Mouse (Mus musculus): ENCODE results near the gene 9930111J21Rik1.
"Not testable (repeated sequence)": the region's sequence is repeated elsewhere in the genome, so short reads cannot be mapped to it uniquely, and the experiment has no call there.

Gene 9930111J21Rik1

GRCm38 (mm10) chr11:48908459-48908858 lies 70.7 kb downstream of the 9930111J21Rik1 start:
- DNase-seq: no peak

DNA sequence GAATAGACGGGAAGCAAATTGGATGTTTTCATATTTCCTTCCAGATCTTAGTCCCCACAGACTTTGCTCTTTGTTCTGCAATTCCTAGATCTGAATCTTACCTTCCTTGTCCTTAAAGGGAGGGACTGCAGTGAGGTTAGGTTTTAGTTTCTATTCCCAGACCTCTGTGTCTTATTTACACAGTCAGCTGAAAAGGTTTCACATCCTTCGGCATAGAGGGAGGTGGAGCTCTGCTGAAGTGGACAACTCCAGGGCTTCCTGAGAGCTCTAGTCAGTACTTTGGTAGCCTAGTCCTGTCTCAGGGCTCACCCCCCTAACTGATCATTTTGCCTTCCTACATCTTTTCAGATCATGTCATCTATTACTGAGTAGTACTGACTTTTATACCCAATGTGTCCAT lies 77.2 kb downstream of the 9930111J21Rik1 start, which contains the start of gene Gm5431:
Gene Gm5431 (minus strand): TSS at position 194 of the 400 bp plus-strand sequence.
- no peak for DNase-seq

GRCm38 (mm10) chr11:48901567-48901930 lies 77.6 kb downstream of the 9930111J21Rik1 start:
- not testable (repeated sequence) for DNase-seq

GRCm38 (mm10) chr11:48900654-48901566 lies 78.3 kb downstream of the 9930111J21Rik1 start:
- DNase-seq: not testable (repeated sequence)

DNA sequence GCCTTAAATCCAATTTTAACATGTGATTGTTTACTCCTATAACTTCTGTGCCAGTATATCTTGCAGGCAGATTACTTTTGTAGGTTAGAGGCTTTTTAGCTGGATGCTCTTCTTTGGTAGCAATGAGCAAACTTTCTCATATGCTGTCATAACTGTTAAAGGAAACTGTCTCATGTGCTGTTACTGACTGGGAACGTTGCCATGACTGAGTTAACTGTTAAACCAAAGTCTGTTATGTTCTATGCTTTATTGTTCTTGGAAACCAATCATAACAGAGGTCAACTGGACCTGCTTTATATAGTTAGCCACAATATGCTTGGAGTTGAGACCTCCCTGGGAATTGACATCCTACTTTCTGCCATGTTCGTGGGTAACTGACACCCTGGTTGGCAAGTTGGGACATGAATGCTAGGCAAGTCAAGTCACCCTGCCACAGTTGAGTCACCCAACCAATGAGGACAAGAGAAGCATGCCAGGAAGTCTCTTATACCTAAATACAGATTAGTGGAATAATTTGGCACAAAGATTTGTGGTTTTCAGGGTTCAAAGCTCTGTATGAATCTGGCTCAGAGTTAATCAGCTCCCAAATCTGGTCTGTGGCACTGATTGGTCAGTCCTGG lies 80.3 kb downstream of the 9930111J21Rik1 start:
- no peak for DNase-seq
